Mouse (Mus musculus): ENCODE results near the gene Arl6ip5.

Gene Arl6ip5

DNA sequence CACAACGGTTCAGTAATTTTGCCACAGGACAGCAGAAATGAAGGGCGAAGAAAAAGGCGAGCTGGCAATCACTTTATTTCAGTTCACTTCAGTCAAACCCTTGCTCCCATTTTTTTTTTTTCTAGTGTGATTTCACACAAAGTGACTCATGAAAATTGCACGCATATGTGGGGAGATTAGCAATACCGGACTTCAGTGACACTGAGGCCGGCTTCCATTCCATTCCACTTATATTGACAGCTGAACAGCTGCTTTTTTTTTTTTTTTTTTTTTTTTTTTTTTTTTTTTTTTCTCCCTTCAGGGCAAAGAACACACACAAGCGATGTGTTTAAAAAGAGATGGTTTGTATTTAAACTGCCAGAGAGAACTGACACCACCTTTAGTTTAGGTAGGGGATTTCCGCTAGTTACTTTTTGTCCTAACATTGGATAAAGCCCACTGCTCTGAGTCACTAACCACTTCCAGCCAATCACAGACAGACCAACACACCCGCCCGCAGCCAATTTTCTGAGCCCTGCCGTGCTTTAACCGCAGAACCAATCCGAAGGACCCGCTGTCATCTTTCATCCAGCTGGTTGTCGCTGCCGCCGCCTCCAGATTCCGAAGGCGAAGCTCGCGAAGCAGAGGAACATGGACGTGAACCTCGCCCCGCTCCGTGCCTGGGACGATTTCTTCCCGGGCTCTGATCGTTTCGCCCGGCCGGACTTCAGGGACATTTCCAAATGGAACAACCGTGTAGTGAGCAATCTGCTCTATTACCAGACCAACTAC, at the start of gene Arl6ip5:
Gene Arl6ip5, plus strand, starts transcription at position 499 of the 771 bp plus-strand sequence.
- in situ Hi-C loops (cut with MboI, MseI), result loop anchor here (10.0 kb wide), 1 partner anchor 84 kb away; no protein-coding TSS in a partner anchor

DNA sequence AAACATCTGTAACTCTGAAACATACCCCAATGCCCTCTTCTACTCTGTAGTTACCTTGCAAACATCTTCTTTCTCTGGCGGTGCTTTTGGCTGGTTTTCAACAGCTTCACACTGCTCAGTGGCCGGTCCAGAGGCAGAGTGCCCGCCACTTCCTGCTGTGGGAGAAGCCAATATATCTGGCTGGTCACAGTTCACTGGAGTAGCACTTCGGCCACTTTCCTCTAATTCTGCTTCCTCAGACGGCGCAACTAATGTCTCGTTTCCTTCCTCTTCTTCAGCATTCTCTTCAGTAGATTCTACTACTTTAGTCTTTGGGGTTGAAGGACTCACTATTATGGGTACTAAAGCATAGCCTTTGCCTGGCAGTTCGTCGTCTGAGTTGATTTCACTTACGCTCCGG, 34.8 kb upstream of the Arl6ip5 start:
- in situ Hi-C loops (cut with MboI, MseI), result no loop called here

DNA sequence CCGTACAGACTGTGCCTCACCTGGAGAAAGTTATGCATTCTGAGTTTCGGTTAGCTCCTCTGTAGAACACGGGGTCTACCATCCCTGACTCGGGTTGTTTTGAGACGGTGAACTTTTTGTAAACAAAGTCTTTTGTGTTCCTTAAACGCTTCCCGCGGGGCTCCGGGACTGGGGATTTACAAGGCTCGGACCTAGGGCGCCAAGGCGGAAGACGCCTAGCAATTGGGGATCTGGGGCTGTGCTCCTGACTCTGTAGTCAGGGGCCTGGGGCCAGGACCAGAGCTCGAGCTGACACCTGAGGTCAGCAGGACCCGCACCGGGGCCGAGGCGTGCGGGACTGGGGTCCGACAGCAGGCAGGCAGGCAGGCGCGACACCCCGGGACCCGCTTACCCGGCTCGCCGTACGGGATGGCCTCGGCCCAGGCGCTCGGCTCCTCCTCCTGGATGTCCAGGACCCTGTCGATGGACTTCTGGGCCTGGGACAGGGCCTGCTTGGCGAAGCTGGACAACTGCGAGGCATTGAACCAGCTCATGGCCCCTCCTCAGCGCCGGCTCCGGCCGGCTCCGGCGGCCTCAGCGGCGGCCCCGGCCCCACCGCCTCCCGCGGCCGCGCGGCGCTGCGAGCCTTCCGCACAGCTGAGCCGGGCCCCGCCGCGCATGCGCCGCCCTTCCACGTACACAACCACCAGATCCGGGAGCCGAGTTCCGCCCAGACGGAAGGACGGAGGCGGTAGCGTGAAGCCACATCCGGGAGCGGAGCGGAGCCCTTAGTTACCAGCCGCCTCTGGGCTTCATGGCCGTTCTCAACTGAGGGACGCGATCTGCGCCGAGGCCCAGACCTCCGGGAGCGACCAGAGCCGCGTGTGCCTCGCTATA, 31.8 kb upstream of the Arl6ip5 start, which contains the start of gene Tmf1:
Gene Tmf1, minus strand, starts transcription at position 632 of the 876 bp plus-strand sequence.
- in situ Hi-C loops (cut with MboI, MseI), result no loop called here

DNA sequence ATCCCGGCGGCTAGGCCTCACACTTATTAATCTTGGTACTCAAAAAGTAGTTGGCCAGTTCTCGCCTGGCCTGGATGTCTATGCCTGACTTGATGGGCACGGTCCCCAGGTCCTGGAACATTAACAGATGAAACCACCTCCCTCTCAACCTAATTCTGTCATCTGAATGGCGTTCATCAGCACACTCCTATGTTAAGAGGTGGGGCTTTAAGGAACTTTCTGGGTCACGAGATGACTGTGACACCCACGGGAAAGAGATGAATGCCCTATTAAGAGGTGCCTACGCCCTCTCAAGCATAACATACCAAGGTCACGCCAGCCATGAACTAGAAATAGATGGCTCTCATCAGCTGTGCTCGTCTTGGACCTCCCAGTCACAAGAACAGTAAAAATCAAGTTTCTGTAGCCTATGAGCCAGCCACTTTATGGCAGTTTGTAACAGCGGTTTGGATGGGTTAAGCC, 31.1 kb upstream of the Arl6ip5 start:
- in situ Hi-C loops (cut with MboI, MseI), result no loop called here

DNA sequence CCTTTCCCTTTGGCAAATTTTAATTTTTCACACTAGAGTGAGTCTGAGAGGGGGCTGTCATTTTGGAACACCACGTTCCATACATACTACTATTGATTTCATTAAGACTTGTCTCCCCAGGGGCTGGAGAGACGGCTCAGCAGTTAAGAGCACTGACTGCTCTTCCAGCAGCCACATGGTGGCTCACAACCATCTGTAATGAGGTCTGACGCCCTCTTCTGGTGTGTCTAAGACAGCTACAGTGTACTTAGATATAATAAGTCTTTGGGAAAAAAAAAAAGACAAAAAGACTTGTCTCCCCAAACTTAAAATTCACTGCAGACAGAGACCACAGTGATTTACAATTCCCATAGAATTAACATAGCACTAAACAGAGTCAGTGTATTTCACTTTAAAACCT, 10.1 kb upstream of the Arl6ip5 start:
- in situ Hi-C loops (cut with MboI, MseI), result no loop called here

DNA sequence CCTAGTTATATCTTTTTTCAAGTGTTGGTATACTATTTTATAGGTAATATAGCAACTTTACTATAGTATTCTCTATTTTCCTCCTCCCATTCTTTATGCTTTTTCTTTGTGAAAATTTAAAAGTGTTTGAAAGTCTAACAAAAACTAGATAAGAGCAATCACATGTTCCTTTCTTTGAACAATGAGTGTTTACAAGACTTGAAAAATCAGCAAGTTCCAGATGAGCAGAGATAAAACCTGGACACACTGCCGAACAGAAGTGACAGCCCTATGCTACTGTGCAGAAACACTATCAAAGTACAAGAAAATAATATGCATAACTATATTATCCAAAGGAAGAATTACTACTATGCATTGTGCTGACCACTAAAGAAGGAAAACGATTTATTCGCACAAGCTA, 8.0 kb upstream of the Arl6ip5 start:
- in situ Hi-C loops (cut with MboI, MseI), result no loop called here

DNA sequence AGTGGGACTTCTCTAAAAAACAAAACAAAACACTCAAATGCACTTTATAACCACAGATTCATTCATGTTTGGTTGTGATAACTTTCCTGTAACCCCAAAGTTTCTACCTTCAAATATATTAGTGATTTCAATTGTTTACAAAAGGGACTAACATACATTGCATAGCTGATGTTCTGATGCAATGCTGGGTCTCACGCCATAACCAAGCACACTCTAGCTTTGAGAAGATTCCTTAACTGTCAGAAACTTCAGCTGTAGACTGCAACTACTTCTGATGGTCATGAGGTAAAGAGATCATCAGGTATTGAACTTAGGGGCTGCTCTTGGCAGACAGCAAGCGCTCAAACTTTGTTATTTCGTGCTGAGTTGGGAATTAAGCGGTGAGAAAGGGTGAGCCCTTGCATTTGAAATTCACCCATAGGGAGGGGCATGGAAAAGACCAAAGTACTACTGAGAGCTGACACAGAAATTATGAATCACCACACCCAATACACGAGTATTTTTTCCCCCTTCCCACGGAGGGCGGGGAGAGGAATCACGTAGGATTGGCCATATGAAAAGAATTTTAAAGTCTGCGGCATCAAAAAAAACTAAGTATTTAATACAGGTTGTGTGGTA, 6.1 kb upstream of the Arl6ip5 start:
- in situ Hi-C loops (cut with MboI, MseI), result no loop called here

DNA sequence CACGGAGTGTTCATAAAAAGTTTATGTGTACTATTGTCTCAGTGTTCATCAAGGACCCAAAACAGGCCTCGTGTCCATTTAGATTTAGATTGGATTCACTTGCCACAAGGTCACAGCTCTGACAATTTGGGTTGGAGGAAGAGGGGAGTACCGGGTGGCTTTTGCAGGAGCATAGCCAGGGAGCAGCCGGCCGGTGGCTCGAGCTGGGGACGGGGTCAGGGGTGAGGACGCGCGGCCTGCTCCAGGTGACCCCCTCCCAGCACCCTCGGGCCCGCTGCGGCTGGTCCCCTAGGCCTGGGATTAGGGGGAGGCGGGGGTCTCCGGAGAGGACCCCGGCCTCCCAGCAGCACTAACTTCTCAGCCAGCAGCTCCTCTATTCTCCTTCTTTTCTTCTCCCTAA, 5.5 kb upstream of the Arl6ip5 start:
- in situ Hi-C loops (cut with MboI, MseI), result loop anchor here (5.0 kb wide), 1 partner anchor 107 kb away; no protein-coding TSS in a partner anchor

DNA sequence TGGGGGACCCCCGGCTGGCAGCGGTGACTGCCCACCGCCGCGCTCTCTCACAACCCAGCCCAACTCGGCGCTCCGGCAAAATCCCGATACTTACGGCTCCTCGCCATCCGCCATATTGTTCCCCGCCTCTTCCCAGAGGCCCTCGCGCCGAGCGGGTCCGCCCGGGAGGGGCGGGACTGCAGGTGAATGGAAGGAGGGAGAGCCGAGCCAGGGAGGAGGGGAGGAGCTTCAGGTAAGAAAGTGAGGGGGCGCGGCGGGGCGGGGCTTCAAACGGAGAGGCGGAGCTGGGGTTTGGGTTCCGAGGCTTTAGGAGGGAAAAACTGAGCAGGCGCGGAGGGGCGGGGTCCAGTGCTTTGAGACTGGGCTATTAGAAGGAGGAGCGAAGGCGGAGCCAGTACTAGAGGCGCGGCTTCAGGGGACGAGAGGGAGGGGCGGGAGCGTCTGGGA, 5.0 kb upstream of the Arl6ip5 start, which contains the start of gene Uba3:
Gene Uba3, minus strand, starts transcription at position 209 of the 447 bp plus-strand sequence.
- in situ Hi-C loops (cut with MboI, MseI), result loop anchor here (5.0 kb wide), 1 partner anchor 107 kb away; no protein-coding TSS in a partner anchor

DNA sequence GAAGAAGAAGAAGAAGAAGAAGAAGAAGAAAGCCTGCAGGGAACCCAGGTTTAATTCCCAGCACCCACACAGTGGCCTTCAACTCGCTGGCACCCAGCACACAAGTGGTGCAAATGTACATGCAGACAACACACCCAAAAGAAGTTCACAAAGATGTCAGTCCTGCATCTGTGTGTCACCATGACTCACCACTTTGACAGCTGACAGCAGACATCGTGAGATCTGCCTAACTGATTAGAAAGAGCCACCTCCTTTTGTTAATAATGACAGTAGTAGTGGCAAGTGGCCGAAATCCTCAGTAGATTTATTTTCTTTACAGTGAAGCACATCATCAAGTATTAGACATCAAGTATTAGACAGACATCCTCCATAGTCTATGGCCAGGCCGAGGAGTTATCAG, 3.4 kb upstream of the Arl6ip5 start:
- in situ Hi-C loops (cut with MboI, MseI), result loop anchor here (5.0 kb wide), 1 partner anchor 105 kb away; no protein-coding TSS in a partner anchor

DNA sequence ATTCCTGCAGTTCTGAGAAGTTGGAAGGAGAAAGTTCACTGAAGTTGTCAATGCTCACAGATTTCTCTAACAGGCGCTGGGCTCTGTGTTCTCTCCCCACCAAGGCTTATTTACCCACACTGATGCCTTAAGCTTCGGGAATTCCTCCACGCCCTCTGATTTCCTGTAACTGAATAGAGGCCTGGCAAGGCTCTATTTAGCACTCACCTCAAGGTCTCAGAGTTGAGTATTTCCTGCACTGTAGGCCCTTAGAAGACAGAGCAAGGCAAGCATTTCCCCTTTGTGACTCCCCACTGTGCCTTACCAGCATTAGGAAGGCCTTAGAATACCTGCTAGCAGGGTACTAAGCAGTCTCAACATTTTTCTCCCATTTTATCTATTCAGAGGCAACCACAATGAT, 2.1 kb upstream of the Arl6ip5 start:
- in situ Hi-C loops (cut with MboI, MseI), result loop anchor here (5.0 kb wide), 1 partner anchor 104 kb away; no protein-coding TSS in a partner anchor

DNA sequence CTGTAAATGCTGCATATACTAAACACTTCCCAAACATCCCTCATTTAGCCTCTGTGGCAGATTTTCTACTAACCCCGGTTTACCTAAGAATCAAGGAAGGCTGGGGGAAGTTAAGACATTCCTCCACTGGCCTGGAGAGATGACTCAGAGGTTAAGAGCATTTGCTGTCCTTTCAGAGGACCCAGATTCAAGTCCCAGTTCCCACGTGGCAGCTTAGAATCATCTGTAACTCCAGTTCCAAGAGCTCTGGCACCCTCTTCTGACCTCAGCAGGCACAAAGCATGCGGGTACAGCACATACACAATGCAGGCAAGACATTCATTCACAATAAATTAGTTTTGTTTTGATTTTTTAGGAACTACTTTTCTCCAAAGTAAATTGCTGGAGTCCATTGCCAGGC, 1.3 kb upstream of the Arl6ip5 start:
- in situ Hi-C loops (cut with MboI, MseI), result loop anchor here (5.0 kb wide), 1 partner anchor 103 kb away; no protein-coding TSS in a partner anchor

DNA sequence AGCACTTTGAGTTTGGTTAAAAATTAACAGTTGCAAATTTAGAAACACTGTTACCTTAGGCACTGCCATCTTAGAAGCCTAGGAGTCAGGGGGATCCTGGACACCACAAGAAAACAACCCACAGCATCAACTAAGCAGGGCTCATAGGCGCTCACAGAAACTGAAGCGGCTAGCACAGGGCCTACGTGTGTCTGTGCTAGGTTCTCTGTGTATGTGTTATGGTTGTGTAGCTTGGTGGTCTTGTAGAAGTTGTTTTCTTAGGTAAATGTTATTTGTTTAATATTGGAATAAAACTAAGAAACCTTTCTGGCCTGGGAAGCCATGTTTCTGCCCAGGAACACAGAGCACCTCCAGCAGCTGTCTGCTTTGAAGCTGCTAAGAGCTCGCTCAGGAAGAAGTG, 738 bp upstream of the Arl6ip5 start:
- in situ Hi-C loops (cut with MboI, MseI), result loop anchor here (5.0 to 10.0 kb wide), 2 partner anchors 85 to 103 kb away; no protein-coding TSS in a partner anchor

DNA sequence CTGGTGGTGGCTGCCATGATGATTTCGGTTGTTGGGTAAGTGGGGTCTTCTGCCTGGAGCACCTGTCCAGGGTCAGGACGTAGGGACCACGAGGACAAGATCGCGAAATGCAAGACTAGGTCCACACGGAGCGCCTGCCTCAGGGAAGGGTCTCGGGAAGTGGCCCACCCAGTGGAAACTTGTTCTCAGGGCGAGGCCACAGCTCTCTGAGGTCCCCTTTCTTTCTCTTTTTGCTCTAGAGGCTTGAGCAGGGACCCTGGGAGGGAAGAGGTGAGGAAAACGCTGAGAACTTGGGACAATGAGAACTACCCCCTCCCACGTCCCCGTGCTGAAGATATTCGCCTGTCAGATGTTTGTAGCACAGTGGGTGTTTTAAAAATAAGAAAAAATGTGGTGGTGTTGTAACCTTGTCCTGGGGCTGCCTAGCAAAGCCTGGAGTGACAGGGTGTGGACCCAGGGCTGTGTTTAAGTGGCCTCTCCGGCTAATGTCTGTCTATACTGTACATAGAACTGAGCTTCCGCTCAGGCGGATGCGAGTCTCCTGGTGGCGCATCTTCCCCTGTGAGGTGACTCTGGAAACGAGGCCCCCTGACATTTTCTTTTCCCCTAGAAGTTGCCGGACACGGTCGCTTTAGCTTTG, 593 bp downstream of the Arl6ip5 start:
- in situ Hi-C loops (cut with MboI, MseI), result loop anchor here (10.0 kb wide), 1 partner anchor 84 kb away; no protein-coding TSS in a partner anchor

DNA sequence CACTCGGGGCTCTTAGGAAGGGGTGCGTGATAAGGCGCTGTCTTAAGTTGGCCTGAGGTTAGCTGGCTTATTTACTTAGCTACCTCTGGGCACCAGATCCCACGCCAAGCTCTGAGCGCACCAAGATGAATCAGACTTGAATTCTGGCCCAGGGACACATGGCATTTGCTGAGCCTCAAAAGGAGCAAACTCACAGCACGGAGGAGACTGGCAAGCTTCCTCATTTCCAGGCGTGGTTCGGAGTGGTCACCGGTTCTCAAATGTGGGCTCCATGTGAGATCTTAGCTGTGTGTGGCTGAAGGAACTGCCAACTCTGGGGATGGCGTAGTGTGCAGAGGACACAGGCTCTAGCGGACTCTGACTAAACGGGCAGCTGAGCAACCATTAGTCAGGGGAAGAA, 1.5 kb downstream of the Arl6ip5 start:
- in situ Hi-C loops (cut with MboI, MseI), result loop anchor here (10.0 kb wide), 1 partner anchor 83 kb away; no protein-coding TSS in a partner anchor

DNA sequence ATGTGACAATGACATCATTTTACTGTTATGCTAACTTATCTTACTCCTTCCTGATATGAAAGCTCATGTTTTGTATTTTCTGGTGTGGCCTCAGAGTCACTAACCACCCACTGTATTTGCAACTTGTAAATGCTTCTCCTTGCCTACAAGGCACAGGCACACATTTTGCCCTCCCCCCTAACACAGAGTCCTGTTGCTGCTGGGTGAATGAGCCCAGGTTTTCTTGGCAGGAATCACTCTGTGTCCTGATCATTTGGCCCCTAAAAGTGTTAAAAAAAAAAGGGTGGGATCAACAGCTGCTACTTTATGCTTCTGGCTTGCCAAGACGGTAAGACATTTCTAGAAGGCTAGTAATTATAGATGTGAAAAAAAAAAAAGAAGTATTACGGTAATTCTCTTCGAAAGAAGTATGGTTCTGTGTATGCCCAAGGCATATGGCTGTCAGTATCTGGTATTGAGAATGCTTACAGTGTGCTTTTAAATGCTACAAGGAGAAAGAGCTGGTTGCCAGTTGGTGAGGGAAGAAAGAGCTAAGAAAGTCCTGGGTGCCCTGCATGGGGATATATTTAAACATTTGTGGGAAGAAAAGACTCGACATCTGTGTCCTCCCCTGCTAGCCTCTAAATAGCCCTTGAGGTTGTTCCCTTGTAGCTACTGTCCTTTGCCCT, 5.8 kb downstream of the Arl6ip5 start:
- in situ Hi-C loops (cut with MboI, MseI), result loop anchor here (10.0 kb wide), 1 partner anchor 79 kb away; no protein-coding TSS in a partner anchor

DNA sequence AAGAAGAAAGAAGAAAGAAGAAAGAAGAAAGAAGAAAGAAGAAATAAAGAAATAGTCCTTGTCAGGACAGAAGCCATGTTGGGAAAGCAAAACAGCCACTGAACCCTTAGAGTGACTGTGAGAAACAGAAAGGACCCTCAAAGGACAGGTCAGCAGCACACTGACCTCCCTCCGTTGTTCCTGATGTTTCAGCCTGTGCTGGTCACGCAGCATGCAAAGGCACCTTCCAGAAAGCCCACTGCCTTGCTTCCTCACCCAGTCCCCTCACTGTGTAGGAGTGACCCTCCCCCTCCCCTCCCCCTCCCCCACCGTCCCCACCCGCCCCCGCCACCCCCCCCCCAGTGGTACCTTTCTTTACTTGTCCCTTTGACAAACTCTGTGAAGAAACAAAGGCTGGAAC, 10.2 kb downstream of the Arl6ip5 start:
- in situ Hi-C loops (cut with MboI, MseI), result no loop called here

DNA sequence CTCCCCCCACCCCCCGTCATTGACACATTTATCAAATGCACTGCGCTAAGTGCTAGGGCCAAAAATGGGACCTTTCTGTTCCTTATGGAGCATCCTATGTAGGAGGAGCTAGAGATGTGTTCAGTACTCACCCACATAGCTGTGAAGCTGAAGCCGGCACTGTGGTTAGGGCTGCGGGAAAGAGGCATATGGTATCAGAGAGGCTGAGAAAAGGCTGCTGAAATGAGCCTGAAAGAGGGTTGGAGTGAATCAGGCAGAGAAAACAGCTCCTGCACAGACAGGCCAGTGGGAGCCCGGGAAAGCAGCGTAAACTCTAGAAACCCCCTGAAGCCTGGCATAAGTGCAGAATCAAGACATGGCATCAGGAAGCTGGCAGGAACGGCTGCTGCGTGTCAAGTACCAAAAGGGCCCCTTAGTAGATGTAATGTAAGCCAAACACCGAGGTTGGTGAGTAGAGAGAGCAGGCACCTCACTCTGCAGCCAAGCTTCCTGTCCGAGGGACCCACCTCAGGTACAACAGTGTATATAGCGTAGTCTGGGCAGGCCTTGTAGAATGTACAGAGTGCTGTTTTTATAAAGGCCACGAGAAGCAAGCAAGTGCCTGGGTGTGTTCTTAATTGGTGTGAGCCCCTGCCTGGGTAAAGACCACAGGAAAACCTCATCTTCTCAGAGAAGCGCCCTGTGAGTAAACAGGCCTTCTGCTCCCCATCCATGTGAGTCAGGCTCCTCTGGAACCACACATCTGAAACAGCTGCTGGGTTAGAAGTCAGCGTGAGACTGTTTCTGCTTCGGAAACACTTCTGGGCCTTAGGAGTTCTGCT, 10.9 kb downstream of the Arl6ip5 start:
- in situ Hi-C loops (cut with MboI, MseI), result no loop called here

DNA sequence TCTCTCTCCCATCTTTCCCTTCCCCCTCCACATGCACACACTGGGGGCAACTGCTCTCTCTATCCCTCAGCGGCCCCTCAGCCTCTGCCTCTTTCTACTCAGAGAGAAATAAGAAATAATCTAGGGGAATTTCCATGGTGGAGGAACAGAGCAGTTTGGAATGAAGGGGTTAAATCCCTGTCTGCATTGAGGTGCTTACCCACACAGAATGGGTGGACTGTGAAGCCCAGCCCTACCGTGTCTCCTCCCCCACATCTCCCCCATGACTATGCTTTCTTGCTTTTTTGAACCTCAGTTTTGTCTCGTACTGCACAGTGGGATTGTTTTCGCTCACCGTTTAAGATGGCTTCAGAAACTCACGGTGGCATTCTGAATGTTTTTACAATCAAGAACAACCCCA, 11.8 kb downstream of the Arl6ip5 start:
- in situ Hi-C loops (cut with MboI, MseI), result no loop called here

All from T-helper 2 cell (primary cell).